Mouse (Mus musculus) limb, embryonic 10.5 days (tissue): Measurements from ENCODE around the gene Gm29423. TPM values are rescaled to one million over a fixed set of nuclear protein-coding genes. Genes with fewer than 3 reads are reported as not detected.
"Not testable (repeated sequence)": the region's sequence is repeated elsewhere in the genome, so short reads cannot be mapped to it uniquely, and the experiment has no call there.

Experiments
- DNase-seq: peaks from one replicate; pipeline ENCODE4 v3.0.0-alpha.2; 2017; ENCODE audit warnings: low spot score
- H3K27ac ChIP-seq: fragments of 300-500 bp; sonication (generic); 2 replicates; pipeline ENCODE4 v1.5.1; 2016; ENCODE audit warnings: mild to moderate bottlenecking
- H3K27me3 ChIP-seq: fragments of 300-500 bp; sonication (generic); 2 replicates; pipeline ENCODE4 v1.6.1; 2016; ENCODE audit warnings: low read depth, mild to moderate bottlenecking; ENCODE audit not compliant: poor library complexity, severe bottlenecking
- H3K36me3 ChIP-seq: fragments of 300-500 bp; sonication (generic); 2 replicates; pipeline ENCODE4 v1.6.1; 2016; ENCODE audit warnings: mild to moderate bottlenecking, moderate library complexity
- H3K4me1 ChIP-seq: fragments of 300-500 bp; sonication (generic); 2 replicates; pipeline ENCODE4 v1.6.1; 2016
- H3K4me3 ChIP-seq: fragments of 300-500 bp; sonication (generic); 2 replicates; pipeline ENCODE4 v1.5.1; 2016; ENCODE audit warnings: mild to moderate bottlenecking, moderate library complexity
- H3K9me3 ChIP-seq: fragments of 300-500 bp; sonication (generic); replicated peaks from 2 replicates; pipeline ENCODE4 v1.6.1; 2016; ENCODE audit warnings: mild to moderate bottlenecking
- WGBS: fragments of 180-500 bp; shearing (Covaris S2); methylation state at CpG from one replicate; pipeline ENCODE4 v1.1.7; 2016; 5-methylcytosine and 5-hydroxymethylcytosine counted together
- polyA plus RNA-seq: library from polyadenylated mRNA; unstranded; fragments of >200 nt; fragmentation: Nextera tagmentation; extraction: Ambion mirVana; gene quantifications from 2 replicates; pipeline ENCODE4 v1.2.1, GENCODE M21; 2016

Gm29423 gene
- not detected in 2 replicates for polyA plus RNA-seq

GRCm38 (mm10) chrY:70303187-70303586 is at the start of gene Gm29423, which contains the start of gene Gm29644:
TSS of gene Gm29423 (minus strand) at chrY:70303287.
TSS of gene Gm29644 (minus strand) at chrY:70303343.
- not testable (repeated sequence) for DNase-seq, H3K27ac ChIP-seq, H3K27me3 ChIP-seq, H3K4me3 ChIP-seq, H3K4me1 ChIP-seq, H3K36me3 ChIP-seq, H3K9me3 ChIP-seq
- no CpG with 5 or more reads among the region's 2 CpGs for WGBS

- not testable (repeated sequence) for H3K27me3 ChIP-seq, H3K36me3 ChIP-seq, H3K4me1 ChIP-seq, H3K27ac ChIP-seq, H3K4me3 ChIP-seq, DNase-seq, H3K9me3 ChIP-seq
- WGBS: no CpG with 5 or more reads among the region's 4 CpGs
Measured at GRCm38 (mm10) chrY:70273542-70273941, 29.5 kb downstream of the Gm29423 start, which contains the start of gene Gm21118. TSS of gene Gm21118 (minus strand) at chrY:70273642.

Other genes starting within 250 kb of the Gm29423 start
- gene Gm21118, start 29.6 kb downstream of the Gm29423 start, polyA plus RNA-seq: not detected in 2 replicates
- gene Gm29644, start 56 bp upstream of the Gm29423 start, polyA plus RNA-seq: not detected in 2 replicates
- not detected in 2 replicates for gene Gm20888, start 138.6 kb upstream of the Gm29423 start, polyA plus RNA-seq